Mouse (Mus musculus) C2C12 (cell line): Measurements from ENCODE around the gene Lgi4. TPM values are rescaled to one million over a fixed set of nuclear protein-coding genes. Genes with fewer than 3 reads are reported as not detected.

Experiments used
- H3K27me3 ChIP-seq: one replicate; pipeline ENCODE4 v1.6.1; 2011; ENCODE audit not compliant: control insufficient read depth, insufficient read depth, insufficient read length
- H3K36me3 ChIP-seq: one replicate; pipeline ENCODE4 v1.6.1; 2011; ENCODE audit not compliant: control insufficient read depth, insufficient read depth
- H3K4me3 ChIP-seq: one replicate; pipeline ENCODE4 v1.5.1; 2011; ENCODE audit warnings: mild to moderate bottlenecking, control low read depth; ENCODE audit not compliant: poor library complexity, insufficient read depth, severe bottlenecking
- H3K79me2 ChIP-seq: one replicate; pipeline ENCODE4 v1.6.1; 2011; ENCODE audit not compliant: control insufficient read depth, insufficient read depth
- H3K79me3 ChIP-seq: one replicate; pipeline ENCODE4 v1.6.1; 2011; ENCODE audit warnings: low read depth, control low read depth
- H3ac ChIP-seq: one replicate; pipeline ENCODE3; 2011; ENCODE audit warnings: low read depth; ENCODE audit not compliant: control insufficient read depth, insufficient read length
- CEBPB ChIP-seq: IDR thresholded peaks from one replicate; pipeline ENCODE4 v1.6.1; 2011; ENCODE audit warnings: low read depth, mild to moderate bottlenecking, control low read depth, moderate library complexity
- CTCF ChIP-seq: IDR thresholded peaks from one replicate; pipeline ENCODE4 v1.5.1; 2011; ENCODE audit not compliant: control insufficient read depth, insufficient read depth, insufficient read length
- FOSL1 ChIP-seq: IDR thresholded peaks from one replicate; pipeline ENCODE4 v1.8.0; 2011; ENCODE audit warnings: mild to moderate bottlenecking, low read length; ENCODE audit not compliant: poor library complexity, insufficient read depth, severe bottlenecking
- MAX ChIP-seq: IDR thresholded peaks from one replicate; pipeline ENCODE4 v1.6.1; 2011; ENCODE audit warnings: mild to moderate bottlenecking, control low read depth
- MYOD1 ChIP-seq: IDR thresholded peaks from one replicate; pipeline ENCODE4 v1.6.1; 2011; ENCODE audit warnings: low read depth; ENCODE audit not compliant: control insufficient read depth, insufficient read length
- MYOG ChIP-seq: IDR thresholded peaks from one replicate; pipeline ENCODE4 v1.6.1; 2011; ENCODE audit not compliant: control insufficient read depth, insufficient read length; ENCODE audit errors: extremely low read depth
- USF1 ChIP-seq: IDR thresholded peaks from one replicate; pipeline ENCODE4 v1.6.1; 2011; ENCODE audit warnings: low read depth, mild to moderate bottlenecking, control low read depth, moderate library complexity
- polyA plus RNA-seq: library from polyadenylated mRNA; unstranded; fragments of >200 nt; fragmentation: generic; extraction: Trizol; gene quantifications from one replicate; pipeline ENCODE4 v1.2.1, GENCODE M21; 2012; ENCODE audit warnings: missing spikeins

The Lgi4 gene
- polyA plus RNA-seq, 1 experiment, result 0.02 TPM

- H3K79me3 ChIP-seq, result no peaks in the 10 kb centered on the region
- no peaks in the 10 kb centered on the region for H3K36me3 ChIP-seq
- no peak overlapping the region for H3ac ChIP-seq
- no peak for TF ChIP-seq USF1
- TF ChIP-seq FOSL1, result no peak
- TF ChIP-seq MAX, result no peak
- TF ChIP-seq CTCF, result no peak
- TF ChIP-seq CEBPB, result no peak
- TF ChIP-seq MYOG, result no peak
- TF ChIP-seq MYOD1, result no peak
- H3K4me3 ChIP-seq, result no peak overlapping the region
- H3K27me3 ChIP-seq, result peaks cover 39% of the 10 kb centered on the region
- H3K79me2 ChIP-seq, result no peaks in the 10 kb centered on the region
These were observed 47.0 kb downstream of the Lgi4 start for GRCm38 (mm10) chr7:31106166-31106565.

- Histone ChIP-seq H3K27me3 (peaks cover 29% of the 10 kb centered on the region), H3K36me3 (no peaks in the 10 kb centered on the region), H3ac (no peak overlapping the region), H3K79me3 (no peaks in the 10 kb centered on the region), H3K4me3 (no peak overlapping the region), H3K79me2 (no peaks in the 10 kb centered on the region)
- TF ChIP-seq MAX (no peak), MYOD1 (no peak), CEBPB (no peak), MYOG (no peak), USF1 (no peak), FOSL1 (no peak), CTCF (no peak)
These were observed 48.6 kb downstream of the Lgi4 start for GRCm38 (mm10) chr7:31107781-31108180.

- H3K79me2 ChIP-seq, result no peaks in the 10 kb centered on the region
- H3K79me3 ChIP-seq, result no peaks in the 10 kb centered on the region
- no peak for TF ChIP-seq CEBPB
- TF ChIP-seq MYOG, result no peak
- TF ChIP-seq CTCF, result no peak
- TF ChIP-seq MYOD1, result no peak
- TF ChIP-seq FOSL1, result no peak
- no peak overlapping the region for H3ac ChIP-seq
- H3K4me3 ChIP-seq, result no peak overlapping the region
- H3K36me3 ChIP-seq, result no peaks in the 10 kb centered on the region
- peaks cover 19% of the 10 kb centered on the region for H3K27me3 ChIP-seq
These were observed 49.9 kb downstream of the Lgi4 start for GRCm38 (mm10) chr7:31109091-31109490.

- no peaks in the 10 kb centered on the region for H3K36me3 ChIP-seq
- no peak for TF ChIP-seq MYOG
- TF ChIP-seq USF1, result peak; percentile 13
- H3K27me3 ChIP-seq, result peaks cover 12% of the 10 kb centered on the region
- no peak overlapping the region for H3ac ChIP-seq
- no peaks in the 10 kb centered on the region for H3K79me3 ChIP-seq
- no peak overlapping the region for H3K4me3 ChIP-seq
- no peaks in the 10 kb centered on the region for H3K79me2 ChIP-seq
These were observed 50.7 kb downstream of the Lgi4 start for GRCm38 (mm10) chr7:31109796-31110195.

GRCm38 (mm10) chr7:31110861-31111385 lies 51.8 kb downstream of the Lgi4 start:
- peaks cover 8% of the 10 kb centered on the region for H3K27me3 ChIP-seq
- H3K36me3 ChIP-seq, result no peaks in the 10 kb centered on the region
- TF ChIP-seq CTCF (no peak), MAX (no peak), CEBPB (no peak), USF1 (no peak), FOSL1 (no peak)
- no peaks in the 10 kb centered on the region for H3K79me2 ChIP-seq
- H3ac ChIP-seq, result no peak overlapping the region
- no peaks in the 10 kb centered on the region for H3K79me3 ChIP-seq
- H3K4me3 ChIP-seq, result no peak overlapping the region

GRCm38 (mm10) chr7:31112036-31112435 lies 52.9 kb downstream of the Lgi4 start:
- Histone ChIP-seq H3K27me3 (peaks cover 8% of the 10 kb centered on the region), H3K36me3 (no peaks in the 10 kb centered on the region), H3K79me3 (no peaks in the 10 kb centered on the region), H3ac (no peak overlapping the region), H3K79me2 (no peaks in the 10 kb centered on the region), H3K4me3 (no peak overlapping the region)
- no peak for TF ChIP-seq MYOG
- TF ChIP-seq CTCF, result no peak
- no peak for TF ChIP-seq CEBPB
- TF ChIP-seq FOSL1, result no peak
- TF ChIP-seq MYOD1, result no peak
- TF ChIP-seq USF1, result no peak
- TF ChIP-seq MAX, result no peak

GRCm38 (mm10) chr7:31113800-31114199 lies 54.7 kb downstream of the Lgi4 start:
- TF ChIP-seq MAX, result no peak
- no peak for TF ChIP-seq MYOG
- no peak for TF ChIP-seq USF1
- no peak for TF ChIP-seq FOSL1
- no peak for TF ChIP-seq CTCF
- TF ChIP-seq MYOD1, result no peak
- no peak for TF ChIP-seq CEBPB
- Histone ChIP-seq H3K79me2 (no peaks in the 10 kb centered on the region), H3K27me3 (peaks cover 4% of the 10 kb centered on the region), H3ac (no peak overlapping the region), H3K79me3 (no peaks in the 10 kb centered on the region), H3K36me3 (no peaks in the 10 kb centered on the region), H3K4me3 (no peak overlapping the region)
